Mouse (Mus musculus): ENCODE measurements around the gene Rsc1a1. TPM values are rescaled to one million over a fixed set of nuclear protein-coding genes. Genes with fewer than 3 reads are reported as not detected.

The Rsc1a1 gene
- total RNA-seq, 1 experiment from 2014 or later = 6.5 TPM

Other genes with a start within 250 kb of the Rsc1a1 start
- not detected in 2 replicates for gene Srarp, start 249.5 kb downstream of the Rsc1a1 start, total RNA-seq (2017)
- 25.3 and 32.0 TPM in 2 replicates for gene Zbtb17, start 240.9 kb downstream of the Rsc1a1 start, total RNA-seq (2017)
- gene Spen, start 147.0 kb downstream of the Rsc1a1 start, total RNA-seq (2017) = 40.5 and 54.9 TPM in 2 replicates
- gene Fblim1, start 79.5 kb downstream of the Rsc1a1 start, total RNA-seq (2017) = 0.12 TPM in 1 of 2 replicates, not detected in the other
- not detected in 2 replicates for gene Tmem82, start 67.0 kb downstream of the Rsc1a1 start, total RNA-seq (2017)
- 0.23 and 0.25 TPM in 2 replicates for gene Slc25a34, start 61.8 kb downstream of the Rsc1a1 start, total RNA-seq (2017)
- gene Plekhm2, start 20.7 kb downstream of the Rsc1a1 start, total RNA-seq (2017) = 15.6 and 16.6 TPM in 2 replicates
- 29.2 and 31.1 TPM in 2 replicates for gene Ddi2, start 37.8 kb upstream of the Rsc1a1 start, total RNA-seq (2017)
- gene Agmat, start 61.1 kb upstream of the Rsc1a1 start, total RNA-seq (2017) = not detected in 2 replicates
- 7.0 and 9.8 TPM in 2 replicates for gene Dnajc16, start 105.3 kb upstream of the Rsc1a1 start, total RNA-seq (2017)
- gene Casp9, start 108.0 kb upstream of the Rsc1a1 start, total RNA-seq (2017) = 31.2 and 34.0 TPM in 2 replicates
- gene Cela2a, start 140.6 kb upstream of the Rsc1a1 start, total RNA-seq (2017) = not detected in 2 replicates
- not detected in 2 replicates for gene Ctrc, start 160.8 kb upstream of the Rsc1a1 start, total RNA-seq (2017)
- gene Efhd2, start 189.3 kb upstream of the Rsc1a1 start, total RNA-seq (2017) = 84.2 and 88.8 TPM in 2 replicates